Mouse (Mus musculus) cerebellum, postnatal 25 days (tissue): ENCODE measurements around the gene Yod1.

Experiments used
- DNase-seq, 2 experiments: peaks; one replicate each; pipeline ENCODE4 v3.0.0; 2021; ENCODE audit warnings: mixed read lengths in 2 of 2

The Yod1 gene

GRCm38 (mm10) chr1:130770487-130770886 lies 53.4 kb downstream of the Yod1 start:
- DNase-seq = no peak

GRCm38 (mm10) chr1:130770981-130771494 lies 53.9 kb downstream of the Yod1 start:
- DNase-seq = no peak
